Mouse (Mus musculus): ENCODE results near the gene Adam22. TPM values are rescaled to one million over a fixed set of nuclear protein-coding genes. Genes with fewer than 3 reads are reported as not detected.
A peak's percentile ranks its signal among the peaks of the same experiment; 100 is the strongest.
"Not testable (repeated sequence)": the region's sequence is repeated elsewhere in the genome, so short reads cannot be mapped to it uniquely, and the experiment has no call there.

Adam22 gene
- polyA plus RNA-seq, 1 experiment from 2014 or later = 5.3 TPM

DNA sequence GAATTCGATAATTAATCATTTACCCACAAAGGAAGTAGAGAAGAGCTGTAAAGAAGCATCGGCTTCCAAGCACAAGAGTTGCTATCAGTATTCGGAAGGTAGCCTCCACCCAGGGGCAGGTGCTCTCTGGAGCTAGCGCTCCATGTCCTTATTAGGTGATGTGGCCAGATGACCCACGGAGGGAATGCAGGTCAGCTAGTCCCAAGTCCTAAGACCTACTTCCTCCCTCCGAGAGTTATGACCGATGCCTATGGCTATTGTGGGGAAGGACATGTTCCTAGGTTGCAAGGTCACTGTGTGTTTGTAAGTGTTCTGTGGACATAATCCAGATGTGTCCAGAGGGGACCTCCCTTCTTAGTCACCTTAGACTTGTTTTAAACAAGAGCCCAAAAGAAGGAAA is 309.9 kb downstream of the Adam22 start:
- no peak for DNase-seq (ENCODE audit: low spot score)
- H3K36me3 ChIP-seq = peaks cover 30% of the 10 kb centered on the region

GRCm38 (mm10) chr5:8057018-8057323 is 311.0 kb downstream of the Adam22 start:
- peak overlapping the region; percentile 98 for H3K27ac ChIP-seq
- H3K4me3 ChIP-seq = peak overlapping the region; percentile 75
- WGBS = 55% methylated on average over 5 of the region's 5 CpGs
- H3K27me3 ChIP-seq (ENCODE audit: low read depth, poor library complexity, severe bottlenecking) = no peaks in the 10 kb centered on the region
- H3K36me3 ChIP-seq = peaks cover 25% of the 10 kb centered on the region
- peaks cover 13% of the 10 kb centered on the region for H3K4me1 ChIP-seq
- H3K9me3 ChIP-seq (replicated peaks) = no peaks in the 10 kb centered on the region
- DNase-seq (ENCODE audit: low spot score) = peak; percentile 34

More for the DNA sequence above, 309.9 kb downstream of the Adam22 start:
- H3K4me1 ChIP-seq = peaks cover 13% of the 10 kb centered on the region
- 89% methylated on average over 7 of the region's 7 CpGs for WGBS
- no peaks in the 10 kb centered on the region for H3K9me3 ChIP-seq (replicated peaks)
- no peak overlapping the region for H3K4me3 ChIP-seq
- H3K27ac ChIP-seq = no peak overlapping the region
- H3K27me3 ChIP-seq (ENCODE audit: low read depth, poor library complexity, severe bottlenecking) = no peaks in the 10 kb centered on the region

DNA sequence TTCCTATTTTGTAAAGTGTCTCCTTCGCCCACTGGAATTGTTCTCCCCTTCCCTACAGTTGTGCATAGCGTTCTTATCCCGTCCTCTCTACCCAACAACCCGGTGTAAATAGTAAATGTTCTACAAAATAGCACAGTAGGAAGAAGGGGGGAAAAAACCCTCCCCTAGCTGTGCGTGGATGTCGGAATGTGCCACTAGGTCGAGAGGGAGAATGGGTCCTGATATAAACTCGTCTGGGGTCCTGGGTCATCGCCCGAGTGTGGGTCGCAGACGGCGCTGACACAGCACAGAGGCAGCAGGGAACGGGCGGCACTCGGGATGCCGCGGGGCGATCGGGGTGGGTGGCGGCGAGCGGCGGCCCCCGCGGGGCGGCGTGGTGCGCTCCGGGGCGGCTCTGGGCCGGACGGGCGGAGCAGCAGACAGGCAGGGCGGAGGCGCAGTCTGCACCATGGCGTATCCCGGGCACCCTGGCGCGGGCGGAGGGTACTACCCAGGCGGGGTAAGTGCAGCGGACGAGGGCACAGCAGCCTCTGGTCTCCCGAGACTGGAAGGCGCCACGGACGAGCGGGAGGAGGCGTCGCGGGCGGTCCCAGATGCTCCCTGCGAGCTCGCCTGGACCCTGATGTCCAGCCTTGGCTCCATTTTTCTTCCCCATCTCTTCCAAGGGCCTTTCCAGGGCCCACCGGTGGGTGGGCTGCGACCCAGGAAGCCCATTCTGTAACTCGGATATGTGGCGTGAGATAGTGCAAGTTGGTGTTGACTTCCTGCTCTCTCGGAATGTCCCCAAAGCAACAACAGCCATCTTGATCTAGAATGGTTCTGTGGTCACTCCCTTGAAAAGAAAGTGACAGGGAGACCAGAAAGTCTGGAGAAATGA is 311.6 kb downstream of the Adam22 start:
- no peaks in the 10 kb centered on the region for H3K27me3 ChIP-seq (ENCODE audit: low read depth, poor library complexity, severe bottlenecking)
- peaks cover 13% of the 10 kb centered on the region for H3K4me1 ChIP-seq
- H3K9me3 ChIP-seq (replicated peaks) = no peaks in the 10 kb centered on the region
- H3K4me3 ChIP-seq = peak overlapping the region; percentile 75
- H3K36me3 ChIP-seq = peaks cover 22% of the 10 kb centered on the region
- H3K27ac ChIP-seq = peak overlapping the region; percentile 98
- peak; percentile 80 for DNase-seq (ENCODE audit: low spot score)
- under 1% methylated on average over 60 of the region's 60 CpGs for WGBS

- H3K27me3 ChIP-seq (ENCODE audit: low read depth, poor library complexity, severe bottlenecking) = no peaks in the 10 kb centered on the region
- H3K27ac ChIP-seq = peak overlapping the region; percentile 98
- peaks cover 18% of the 10 kb centered on the region for H3K36me3 ChIP-seq
- 51% methylated on average over 8 of the region's 8 CpGs for WGBS
- peak overlapping the region; percentile 75 for H3K4me3 ChIP-seq
- H3K9me3 ChIP-seq (replicated peaks) = no peaks in the 10 kb centered on the region
- peak; percentile 36 for DNase-seq (ENCODE audit: low spot score)
- H3K4me1 ChIP-seq = peaks cover 13% of the 10 kb centered on the region
Observed at GRCm38 (mm10) chr5:8055721-8056129, 312.2 kb downstream of the Adam22 start.

- Histone ChIP-seq H3K9me3 (replicated peaks) (no peaks in the 10 kb centered on the region), H3K36me3 (0 out of 2 replicates have a peak, but pooled peaks cover 4% of the 10 kb centered on the region), H3K4me1 (peaks cover 13% of the 10 kb centered on the region), H3K4me3 (no peak overlapping the region), H3K27ac (no peak overlapping the region), H3K27me3 (ENCODE audit: low read depth, poor library complexity, severe bottlenecking) (no peaks in the 10 kb centered on the region)
- DNase-seq (ENCODE audit: low spot score) = no peak
- 90% methylated on average over 4 of the region's 4 CpGs for WGBS
Observed at GRCm38 (mm10) chr5:8053827-8054226, 314.1 kb downstream of the Adam22 start.

GRCm38 (mm10) chr5:8045855-8046254 is 322.1 kb downstream of the Adam22 start, which contains the start of gene Sri:
Gene Sri (plus strand): TSS chr5:8046078.
- no peaks in the 10 kb centered on the region for H3K9me3 ChIP-seq (replicated peaks)
- no peak for DNase-seq (ENCODE audit: low spot score)
- H3K4me3 ChIP-seq = no peak within 1 kb of the TSS
- 84% methylated on average over 6 of the region's 6 CpGs for WGBS
- no peak within 1 kb of the TSS for H3K27ac ChIP-seq
- no peaks in the 10 kb centered on the region for H3K27me3 ChIP-seq (ENCODE audit: low read depth, poor library complexity, severe bottlenecking)
- H3K4me1 ChIP-seq = no peaks in the 10 kb centered on the region
- no peaks in the 10 kb centered on the region for H3K36me3 ChIP-seq

GRCm38 (mm10) chr5:8034596-8034995 is 333.4 kb downstream of the Adam22 start:
- not testable (repeated sequence) for H3K9me3 ChIP-seq (replicated peaks); H3K4me3 ChIP-seq; DNase-seq (ENCODE audit: low spot score); H3K27ac ChIP-seq; H3K27me3 ChIP-seq (ENCODE audit: low read depth, poor library complexity, severe bottlenecking); H3K4me1 ChIP-seq; H3K36me3 ChIP-seq
- WGBS = 88% methylated on average over 6 of the region's 6 CpGs

Small RNA genes lying within 50 kb of the gene (microRNA-seq; reads per million reads assigned to microRNA genes)
- gene Gm24196 = not detected

Other genes starting within 250 kb of the Adam22 start
- gene Dbf4, start 54.6 kb upstream of the Adam22 start, polyA plus RNA-seq (2016; fragmentation: Nextera tagmentation; extraction: Ambion mirVana) = 62.2 and 65.8 TPM in 2 replicates
- gene Slc25a40, start 54.7 kb upstream of the Adam22 start, polyA plus RNA-seq (2016; fragmentation: Nextera tagmentation; extraction: Ambion mirVana) = 6.9 and 9.9 TPM in 2 replicates